Mouse (Mus musculus): Measurements from ENCODE around the gene Bax.
"Not testable (repeated sequence)": the region's sequence is repeated elsewhere in the genome, so short reads cannot be mapped to it uniquely, and the experiment has no call there.

GRCm38 (mm10) chr7:45484985-45485384 lies 18.3 kb upstream of the Bax start:
- not testable (repeated sequence) for TF ChIP-seq CTCF (IDR thresholded peaks at IDR 0.05; ENCODE audit: low read depth, low read length); POLR2A (IDR thresholded peaks at IDR 0.05; ENCODE audit: extremely low read depth, insufficient read depth, low read length)

All from liver, adult 2 months (tissue).